Mouse (Mus musculus): Measurements from ENCODE around the gene Mapk8ip1. TPM values are rescaled to one million over a fixed set of nuclear protein-coding genes. Genes with fewer than 3 reads are reported as not detected.
A peak's percentile ranks its signal among the peaks of the same experiment; 100 is the strongest.
"Not testable (repeated sequence)": the region's sequence is repeated elsewhere in the genome, so short reads cannot be mapped to it uniquely, and the experiment has no call there.

Gene Mapk8ip1
- total and polyA plus RNA-seq, 2 experiments, result 0.65 to 1.6 TPM

GRCm38 (mm10) chr2:92400682-92401081 lies 381 bp downstream of the Mapk8ip1 start:
- peak overlapping the region; percentile 13; the same call in 1 of the 2 replicates for H3K4me3 ChIP-seq (ENCODE audit: insufficient read depth, low read depth, low read length)
- H3K36me3 ChIP-seq (ENCODE audit: control insufficient read depth, insufficient read depth, low read length), result peaks cover 3% of the 10 kb centered on the region; the same call in 1 of the 2 replicates
- peaks cover 3% of the 10 kb centered on the region; the same call in 1 of the 2 replicates for H3K4me1 ChIP-seq (ENCODE audit: control insufficient read depth, insufficient read depth, low read length)
- no peak overlapping the region; the same call in 1 of the 2 replicates for H3K9ac ChIP-seq (ENCODE audit: low read depth, low read length)
- TF ChIP-seq CTCF (IDR thresholded peaks at IDR 0.05; ENCODE audit: low read depth, low read length) (no peak), POLR2A (IDR thresholded peaks at IDR 0.05; ENCODE audit: extremely low read depth, insufficient read depth, low read length) (no peak)
- H3K79me2 ChIP-seq (ENCODE audit: control insufficient read depth, insufficient read depth, low read length), result no peaks in the 10 kb centered on the region
- no peak for DNase-seq (ENCODE audit: extremely low read depth, low read depth, low spot score)
- H3K27me3 ChIP-seq (ENCODE audit: control insufficient read depth, insufficient read depth, low read length), result peaks cover 2% of the 10 kb centered on the region; the same call in 1 of the 2 replicates
- 11% methylated on average over 22 of the region's 22 CpGs for WGBS
- no peak overlapping the region for H3K27ac ChIP-seq (replicated peaks; ENCODE audit: insufficient read depth, low read depth, low read length)

GRCm38 (mm10) chr2:92399877-92400276 lies 1.2 kb downstream of the Mapk8ip1 start:
- H3K4me3 ChIP-seq (ENCODE audit: insufficient read depth, low read depth, low read length); DNase-seq (ENCODE audit: extremely low read depth, low read depth, low spot score); H3K27ac ChIP-seq (replicated peaks; ENCODE audit: insufficient read depth, low read depth, low read length); H3K79me2 ChIP-seq (ENCODE audit: control insufficient read depth, insufficient read depth, low read length); H3K4me1 ChIP-seq (ENCODE audit: control insufficient read depth, insufficient read depth, low read length); H3K27me3 ChIP-seq (ENCODE audit: control insufficient read depth, insufficient read depth, low read length); H3K9ac ChIP-seq (ENCODE audit: low read depth, low read length); H3K36me3 ChIP-seq (ENCODE audit: control insufficient read depth, insufficient read depth, low read length): not testable (repeated sequence)
- WGBS, result 100% methylated on average over 3 of the region's 4 CpGs

- H3K79me2 ChIP-seq (ENCODE audit: control insufficient read depth, insufficient read depth, low read length), result no peaks in the 10 kb centered on the region
- H3K4me1 ChIP-seq (ENCODE audit: control insufficient read depth, insufficient read depth, low read length), result peaks cover 3% of the 10 kb centered on the region; the same call in 1 of the 2 replicates
- no peak for DNase-seq (ENCODE audit: extremely low read depth, low read depth, low spot score)
- TF ChIP-seq CTCF (IDR thresholded peaks at IDR 0.05; ENCODE audit: low read depth, low read length), result no peak
- no peak for TF ChIP-seq POLR2A (IDR thresholded peaks at IDR 0.05; ENCODE audit: extremely low read depth, insufficient read depth, low read length)
- no peak overlapping the region for H3K27ac ChIP-seq (replicated peaks; ENCODE audit: insufficient read depth, low read depth, low read length)
- H3K36me3 ChIP-seq (ENCODE audit: control insufficient read depth, insufficient read depth, low read length), result no peaks in the 10 kb centered on the region
- H3K27me3 ChIP-seq (ENCODE audit: control insufficient read depth, insufficient read depth, low read length), result peaks cover 9% of the 10 kb centered on the region; the same call in 1 of the 2 replicates
- WGBS, result 83% methylated on average over 1 of the region's 1 CpGs
- no peak overlapping the region for H3K9ac ChIP-seq (ENCODE audit: low read depth, low read length)
- H3K4me3 ChIP-seq (ENCODE audit: insufficient read depth, low read depth, low read length), result no peak overlapping the region
Observed at GRCm38 (mm10) chr2:92397436-92397835, 3.6 kb downstream of the Mapk8ip1 start.

DNA sequence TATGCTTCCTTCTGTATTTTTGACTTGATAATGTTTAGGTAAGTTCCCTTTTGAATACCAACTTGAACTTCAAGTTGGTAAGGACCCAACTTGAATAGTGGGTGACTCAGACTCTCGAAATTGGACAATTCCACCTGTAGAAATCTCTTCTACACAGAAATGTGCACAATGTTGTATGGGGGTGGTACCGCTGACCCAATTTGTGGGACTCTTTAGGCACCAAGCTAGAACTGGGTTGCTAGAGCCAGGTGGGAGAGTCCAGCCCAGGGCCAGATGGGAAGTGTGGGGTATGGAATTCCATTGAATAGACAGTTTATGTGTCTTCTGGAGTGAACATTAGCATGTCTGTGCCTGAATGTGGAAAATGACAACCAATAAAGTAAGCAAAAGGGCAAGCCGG lies 5.5 kb downstream of the Mapk8ip1 start:
- no peak overlapping the region for H3K4me3 ChIP-seq (ENCODE audit: insufficient read depth, low read depth, low read length)
- no peak for TF ChIP-seq CTCF (IDR thresholded peaks at IDR 0.05; ENCODE audit: low read depth, low read length)
- no peak for TF ChIP-seq POLR2A (IDR thresholded peaks at IDR 0.05; ENCODE audit: extremely low read depth, insufficient read depth, low read length)
- H3K79me2 ChIP-seq (ENCODE audit: control insufficient read depth, insufficient read depth, low read length), result no peaks in the 10 kb centered on the region
- WGBS, result 95% methylated on average over 3 of the region's 3 CpGs
- no peak overlapping the region for H3K9ac ChIP-seq (ENCODE audit: low read depth, low read length)
- H3K27ac ChIP-seq (replicated peaks; ENCODE audit: insufficient read depth, low read depth, low read length), result no peak overlapping the region
- no peaks in the 10 kb centered on the region for H3K36me3 ChIP-seq (ENCODE audit: control insufficient read depth, insufficient read depth, low read length)
- H3K4me1 ChIP-seq (ENCODE audit: control insufficient read depth, insufficient read depth, low read length), result no peaks in the 10 kb centered on the region
- H3K27me3 ChIP-seq (ENCODE audit: control insufficient read depth, insufficient read depth, low read length), result peaks cover 10% of the 10 kb centered on the region; the same call in 1 of the 2 replicates
- no peak for DNase-seq (ENCODE audit: extremely low read depth, low read depth, low spot score)

DNA sequence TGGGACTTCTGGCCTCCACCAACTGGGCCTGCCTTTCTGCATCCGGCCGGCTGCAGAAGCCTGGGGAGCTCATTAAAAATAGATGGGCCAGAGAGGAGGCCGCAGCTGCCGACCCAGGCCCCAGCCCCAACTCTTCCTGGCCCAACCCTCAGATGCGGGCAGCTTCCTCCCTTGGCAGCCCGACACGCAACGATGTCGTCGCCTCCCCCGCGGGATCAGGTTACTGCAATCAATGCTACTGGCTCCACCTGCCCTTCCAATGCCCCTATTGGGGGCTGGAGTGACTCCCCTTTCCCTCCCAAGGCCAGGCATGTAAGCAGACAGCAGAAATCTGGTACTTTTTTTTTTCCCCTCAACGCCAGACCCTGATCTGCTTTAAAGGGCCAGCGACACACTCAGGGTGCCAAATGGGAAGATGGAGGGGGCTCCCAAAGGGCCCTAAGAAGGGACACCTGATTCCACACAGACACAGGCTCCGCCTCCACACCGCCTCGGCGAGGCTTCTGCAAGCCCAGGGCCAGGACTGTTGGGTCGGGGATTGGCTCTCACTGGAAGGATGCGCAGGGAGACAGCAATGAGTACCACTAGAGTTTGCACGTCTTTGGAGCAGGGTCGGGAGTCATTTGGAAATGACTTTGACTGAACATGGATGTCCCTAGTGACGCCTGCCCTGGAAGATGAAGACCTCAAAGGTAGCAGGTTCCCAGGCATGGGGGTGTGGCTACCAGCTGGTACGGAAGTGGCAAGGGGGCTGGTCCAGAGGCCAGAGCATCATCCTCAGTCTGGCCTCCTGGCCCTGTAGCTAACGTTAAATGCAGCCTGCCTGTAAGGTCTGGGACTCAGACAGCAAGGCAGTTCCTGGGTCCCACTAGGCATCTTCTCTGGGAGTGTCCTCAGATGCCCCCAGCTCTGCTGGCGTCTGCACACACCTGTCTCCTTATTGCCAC lies 8.5 kb downstream of the Mapk8ip1 start:
- WGBS, result 9% methylated on average over 26 of the region's 26 CpGs
- no peak for TF ChIP-seq CTCF (IDR thresholded peaks at IDR 0.05; ENCODE audit: low read depth, low read length)
- H3K9ac ChIP-seq (ENCODE audit: low read depth, low read length), result no peak overlapping the region; the same call in 1 of the 2 replicates
- peak overlapping the region; percentile 35; the same call in 1 of the 2 replicates for H3K27ac ChIP-seq (replicated peaks; ENCODE audit: insufficient read depth, low read depth, low read length)
- peaks cover 16% of the 10 kb centered on the region for H3K27me3 ChIP-seq (ENCODE audit: control insufficient read depth, insufficient read depth, low read length)
- H3K36me3 ChIP-seq (ENCODE audit: control insufficient read depth, insufficient read depth, low read length), result no peaks in the 10 kb centered on the region
- H3K4me3 ChIP-seq (ENCODE audit: insufficient read depth, low read depth, low read length), result peak overlapping the region; percentile 41; the same call in 1 of the 2 replicates
- H3K4me1 ChIP-seq (ENCODE audit: control insufficient read depth, insufficient read depth, low read length), result no peaks in the 10 kb centered on the region
- H3K79me2 ChIP-seq (ENCODE audit: control insufficient read depth, insufficient read depth, low read length), result no peaks in the 10 kb centered on the region
- no peak for DNase-seq (ENCODE audit: extremely low read depth, low read depth, low spot score)
